Mouse (Mus musculus) megakaryocyte, embryonic 14.5 days (primary cell): ENCODE data around the gene Usp35. TPM values are rescaled to one million over a fixed set of nuclear protein-coding genes. Genes with fewer than 3 reads are reported as not detected.

ENCODE experiments used
- H3K27me3 ChIP-seq: replicated peaks from 2 replicates; pipeline ENCODE3; 2012; ENCODE audit warnings: inconsistent platforms
- H3K36me3 ChIP-seq: replicated peaks from 2 replicates; pipeline ENCODE3; 2012; ENCODE audit warnings: low read length, inconsistent platforms, mixed read lengths
- H3K4me1 ChIP-seq: 2 replicates; pipeline ENCODE4 v1.6.1; 2012; ENCODE audit warnings: inconsistent platforms
- H3K4me3 ChIP-seq: replicated peaks from 2 replicates; pipeline ENCODE3; 2012; ENCODE audit warnings: moderate library complexity, mild to moderate bottlenecking, inconsistent platforms
- H3K9me3 ChIP-seq: 2 replicates; pipeline ENCODE4 v1.6.1; 2012; ENCODE audit warnings: inconsistent platforms
- FLI1 ChIP-seq: IDR thresholded peaks from 2 replicates; pipeline ENCODE4 v1.6.1; 2012; ENCODE audit warnings: low read length, inconsistent platforms, mixed read lengths
- GATA1 ChIP-seq: IDR thresholded peaks from 3 replicates; pipeline ENCODE4 v1.6.1; 2012; ENCODE audit warnings: mixed read lengths, low read length, inconsistent platforms, borderline replicate concordance
- polyA plus RNA-seq: library from polyadenylated mRNA; stranded (reverse); fragments of >175 nt; gene quantifications from 2 replicates; pipeline ENCODE4 v1.2.3, GENCODE M21; 2012; ENCODE audit warnings: low replicate concordance; ENCODE audit not compliant: insufficient read depth

The Usp35 gene
- polyA plus RNA-seq, 1 experiment = 2.3 TPM

GRCm38 (mm10) chr7:97317706-97318105 lies 14.1 kb downstream of the Usp35 start:
- Histone ChIP-seq H3K4me3 (no peak overlapping the region), H3K9me3 (0 out of 2 replicates have a peak, but pooled peaks cover 3% of the 10 kb centered on the region), H3K4me1 (peaks cover 7% of the 10 kb centered on the region; the same call in 1 of the 2 replicates), H3K27me3 (peaks cover 68% of the 10 kb centered on the region), H3K36me3 (peaks cover 22% of the 10 kb centered on the region)
- no peak for TF ChIP-seq GATA1
- TF ChIP-seq FLI1 = no peak

DNA sequence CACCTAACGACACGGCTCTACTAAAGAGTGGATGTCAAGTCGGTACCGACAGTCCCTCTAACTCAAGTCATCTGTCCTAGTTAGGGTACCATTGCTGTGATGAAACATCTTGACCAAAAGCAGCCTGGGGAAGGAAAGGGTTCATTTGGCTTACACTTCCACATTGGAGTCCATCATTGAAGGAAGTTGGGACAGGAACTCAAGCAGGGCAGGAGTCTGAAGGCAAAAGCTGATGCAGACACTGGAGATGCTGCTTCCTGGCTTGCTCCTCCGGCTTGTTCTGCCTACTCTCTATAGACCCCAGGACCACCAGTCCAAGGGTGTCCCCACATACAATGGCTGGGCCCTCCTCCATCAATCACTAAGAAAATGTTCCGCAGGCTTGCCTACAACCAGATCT lies 16.2 kb downstream of the Usp35 start:
- Histone ChIP-seq H3K36me3 (peaks cover 42% of the 10 kb centered on the region), H3K27me3 (peaks cover 51% of the 10 kb centered on the region), H3K4me1 (peaks cover 23% of the 10 kb centered on the region), H3K4me3 (no peak overlapping the region), H3K9me3 (0 out of 2 replicates have a peak, but pooled peaks cover 3% of the 10 kb centered on the region)
- no peak for TF ChIP-seq FLI1
- no peak for TF ChIP-seq GATA1

- H3K4me1 ChIP-seq = peaks cover 33% of the 10 kb centered on the region
- peaks cover 43% of the 10 kb centered on the region for H3K27me3 ChIP-seq
- TF ChIP-seq GATA1 = no peak
- no peak for TF ChIP-seq FLI1
- 0 out of 2 replicates have a peak, but pooled peaks cover 3% of the 10 kb centered on the region for H3K9me3 ChIP-seq
- H3K4me3 ChIP-seq = no peak overlapping the region
- H3K36me3 ChIP-seq = peaks cover 52% of the 10 kb centered on the region
Observed at GRCm38 (mm10) chr7:97314646-97315045, 17.2 kb downstream of the Usp35 start.

- H3K4me3 ChIP-seq = no peak overlapping the region
- H3K9me3 ChIP-seq = peaks cover 5% of the 10 kb centered on the region
- H3K27me3 ChIP-seq = peaks cover 33% of the 10 kb centered on the region
- H3K4me1 ChIP-seq = peaks cover 34% of the 10 kb centered on the region
- peaks cover 63% of the 10 kb centered on the region for H3K36me3 ChIP-seq
- TF ChIP-seq FLI1 = no peak
- TF ChIP-seq GATA1 = no peak
Observed at GRCm38 (mm10) chr7:97313364-97313995, 18.3 kb downstream of the Usp35 start.

GRCm38 (mm10) chr7:97312856-97313255 lies 19.0 kb downstream of the Usp35 start:
- TF ChIP-seq GATA1 (no peak), FLI1 (no peak)
- Histone ChIP-seq H3K4me1 (peaks cover 34% of the 10 kb centered on the region), H3K9me3 (peaks cover 9% of the 10 kb centered on the region), H3K27me3 (peaks cover 30% of the 10 kb centered on the region), H3K36me3 (peaks cover 70% of the 10 kb centered on the region), H3K4me3 (no peak overlapping the region)

GRCm38 (mm10) chr7:97312196-97312595 lies 19.6 kb downstream of the Usp35 start:
- Histone ChIP-seq H3K9me3 (peaks cover 6% of the 10 kb centered on the region), H3K36me3 (peaks cover 76% of the 10 kb centered on the region), H3K4me1 (peaks cover 32% of the 10 kb centered on the region), H3K4me3 (no peak overlapping the region), H3K27me3 (peaks cover 24% of the 10 kb centered on the region)
- no peak for TF ChIP-seq FLI1
- TF ChIP-seq GATA1 = no peak

GRCm38 (mm10) chr7:97311620-97312019 lies 20.2 kb downstream of the Usp35 start:
- TF ChIP-seq GATA1 (no peak), FLI1 (no peak)

DNA sequence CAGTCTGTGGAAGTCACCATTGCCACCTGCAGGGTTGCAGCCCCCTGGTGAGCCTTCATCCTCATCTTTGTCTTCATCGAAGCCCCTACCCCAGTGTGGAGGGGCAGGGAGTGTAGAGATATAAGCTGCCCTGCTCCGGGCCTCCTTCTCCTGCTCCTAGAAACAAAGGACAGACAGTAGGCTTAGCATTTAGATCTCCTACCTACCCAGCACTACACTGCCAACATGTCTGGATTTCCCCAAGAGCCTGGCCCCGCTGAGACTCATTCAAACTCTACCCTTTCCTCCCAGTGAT lies 21.5 kb downstream of the Usp35 start:
- no peak for TF ChIP-seq FLI1
- no peak for TF ChIP-seq GATA1
- Histone ChIP-seq H3K27me3 (peaks cover 10% of the 10 kb centered on the region), H3K36me3 (peaks cover 95% of the 10 kb centered on the region), H3K9me3 (peaks cover 5% of the 10 kb centered on the region), H3K4me1 (peaks cover 35% of the 10 kb centered on the region), H3K4me3 (no peak overlapping the region)

More at GRCm38 (mm10) chr7:97311620-97312019, 20.2 kb downstream of the Usp35 start:
- Histone ChIP-seq H3K4me1 (peaks cover 30% of the 10 kb centered on the region), H3K9me3 (peaks cover 5% of the 10 kb centered on the region), H3K27me3 (peaks cover 19% of the 10 kb centered on the region), H3K36me3 (peaks cover 82% of the 10 kb centered on the region), H3K4me3 (no peak overlapping the region)

DNA sequence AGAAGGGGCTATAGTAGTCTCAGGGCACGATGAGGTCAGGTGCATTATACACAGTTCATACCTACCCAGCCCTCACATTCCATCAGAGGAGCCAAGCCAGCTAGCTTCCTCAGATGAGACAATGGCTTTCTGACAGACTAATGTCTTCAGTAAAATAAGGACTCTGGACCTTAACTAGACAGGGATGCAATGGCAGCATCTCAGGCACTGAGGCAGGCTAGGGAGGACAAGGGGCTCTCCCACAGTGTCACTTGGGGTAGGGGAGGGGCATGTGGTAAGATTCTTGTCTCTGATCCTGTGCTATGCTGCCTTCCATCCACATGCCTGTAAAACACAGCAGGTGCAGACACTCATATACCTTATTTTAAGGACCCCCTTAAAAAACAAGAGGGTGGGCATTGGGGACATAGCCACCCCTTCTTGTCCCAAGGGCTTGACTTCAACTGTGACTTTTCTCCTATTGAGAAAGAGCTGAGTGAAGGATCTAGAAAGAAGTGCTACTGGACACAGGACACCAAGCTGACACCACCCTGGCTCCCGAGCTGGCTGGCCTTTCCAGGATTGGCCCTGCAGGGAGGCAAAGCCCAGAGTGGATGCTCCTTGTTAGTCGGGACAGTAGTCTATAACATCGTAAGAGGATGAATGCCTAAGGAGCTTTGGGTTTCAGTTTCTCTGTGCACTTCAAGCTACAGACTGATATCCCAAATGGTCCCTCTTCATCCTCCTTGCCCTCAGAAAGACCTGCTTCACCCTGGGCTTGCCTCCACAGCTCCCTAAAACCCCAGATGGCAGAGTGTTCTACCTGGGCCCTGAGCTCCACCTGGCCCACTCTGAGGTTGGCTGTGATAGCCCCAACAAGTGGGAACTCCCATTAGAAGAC lies 22.1 kb downstream of the Usp35 start:
- peaks cover 4% of the 10 kb centered on the region for H3K27me3 ChIP-seq
- no peak for TF ChIP-seq GATA1
- TF ChIP-seq FLI1 = no peak
- peaks cover 5% of the 10 kb centered on the region for H3K9me3 ChIP-seq
- peaks cover 98% of the 10 kb centered on the region for H3K36me3 ChIP-seq
- peaks cover 40% of the 10 kb centered on the region for H3K4me1 ChIP-seq
- no peak overlapping the region for H3K4me3 ChIP-seq

DNA sequence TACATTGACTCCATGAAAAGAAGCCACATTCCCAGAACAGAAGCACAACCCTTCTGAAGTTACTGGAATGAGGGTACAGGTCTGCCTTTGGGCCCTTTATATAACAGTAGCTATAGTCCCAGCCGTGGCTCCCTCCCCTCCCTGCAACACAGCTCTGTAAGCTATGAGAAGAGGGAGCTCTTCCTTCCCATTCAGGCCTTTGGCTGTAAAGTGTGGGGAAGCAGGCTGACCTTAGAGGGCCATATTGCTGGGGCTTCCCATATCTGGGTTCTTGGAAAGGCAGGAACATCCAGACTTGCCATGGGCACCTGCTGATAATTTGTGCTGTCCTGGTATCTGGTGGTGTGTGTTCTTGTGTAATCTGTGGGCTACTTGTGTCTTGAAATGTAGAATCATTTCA lies 24.3 kb downstream of the Usp35 start:
- H3K36me3 ChIP-seq = peaks cover 99% of the 10 kb centered on the region

More for the DNA sequence above, 24.3 kb downstream of the Usp35 start:
- TF ChIP-seq GATA1 (no peak), FLI1 (no peak)
- Histone ChIP-seq H3K4me3 (no peak overlapping the region), H3K9me3 (peaks cover 5% of the 10 kb centered on the region), H3K4me1 (peaks cover 41% of the 10 kb centered on the region), H3K27me3 (no peaks in the 10 kb centered on the region)
